Mouse (Mus musculus) stomach, postnatal 0 days (tissue): ENCODE measurements around the gene Pou3f3. TPM values are rescaled to one million over a fixed set of nuclear protein-coding genes. Genes with fewer than 3 reads are reported as not detected.

Experiments used
- ATAC-seq: fragments of 200-750 bp; cut with Nextera tagmentation; 2 replicates; pipeline ENCODE4 v1.8.0; 2017; ENCODE audit not compliant: low FRiP score, low TSS enrichment
- DNase-seq: peaks from one replicate; pipeline ENCODE4 v3.0.0-alpha.2; 2016; ENCODE audit warnings: low spot score
- H3K27ac ChIP-seq: fragments of 300-500 bp; sonication (generic); replicated peaks from 2 replicates; pipeline ENCODE4 v1.5.1; 2014; ENCODE audit warnings: mild to moderate bottlenecking, control low read depth
- H3K27me3 ChIP-seq: fragments of 300-500 bp; sonication (generic); 2 replicates; pipeline ENCODE4 v1.6.1; 2014; ENCODE audit warnings: low read length; ENCODE audit not compliant: control insufficient read depth, insufficient read depth
- H3K36me3 ChIP-seq: fragments of 300-500 bp; sonication (generic); 2 replicates; pipeline ENCODE4 v1.6.1; 2014; ENCODE audit warnings: low read length, mixed read lengths; ENCODE audit not compliant: control insufficient read depth, insufficient read depth
- H3K4me1 ChIP-seq: fragments of 300-500 bp; sonication (generic); replicated peaks from 2 replicates; pipeline ENCODE4 v1.6.1; 2014; ENCODE audit warnings: antibody characterized with exemption; ENCODE audit not compliant: control insufficient read depth, insufficient read depth
- H3K4me2 ChIP-seq: fragments of 300-500 bp; sonication (generic); replicated peaks from 2 replicates; pipeline ENCODE4 v1.6.1; 2014; ENCODE audit warnings: low read depth, mild to moderate bottlenecking, control low read depth, moderate library complexity
- H3K4me3 ChIP-seq: fragments of 300-500 bp; sonication (generic); 2 replicates; pipeline ENCODE4 v1.5.1; 2014; ENCODE audit warnings: low read depth, low read length, control low read depth
- H3K9ac ChIP-seq: fragments of 300-500 bp; sonication (generic); 2 replicates; pipeline ENCODE4 v1.6.1; 2014; ENCODE audit warnings: mild to moderate bottlenecking, low read length, control low read depth, mixed read lengths
- H3K9me3 ChIP-seq: fragments of 300-500 bp; sonication (generic); 2 replicates; pipeline ENCODE4 v1.6.1; 2016; ENCODE audit warnings: low read length; ENCODE audit not compliant: control insufficient read depth
- CTCF ChIP-seq: IDR thresholded peaks from 2 replicates; pipeline ENCODE4 v1.5.1; 2016; ENCODE audit warnings: antibody characterized with exemption, low read depth, mild to moderate bottlenecking, moderate library complexity
- EP300 ChIP-seq: optimal IDR thresholded peaks from 2 replicates; pipeline ENCODE3; 2016; ENCODE audit warnings: antibody characterized with exemption
- WGBS: fragments of 180-500 bp; shearing (Covaris S2); extraction: QIAGEN DNeasy Blood & Tissue Kit; methylation state at CpG from one replicate; pipeline ENCODE4 v1.1.7; 2014; 5-methylcytosine and 5-hydroxymethylcytosine counted together
- polyA plus RNA-seq: library from polyadenylated mRNA; unstranded; fragments of >200 nt; fragmentation: Nextera tagmentation; extraction: Ambion mirVana; gene quantifications from 2 replicates; pipeline ENCODE4 v1.2.1, GENCODE M21; 2015

Pou3f3 gene
- polyA plus RNA-seq, 1 experiment from 2014 or later, result not detected

GRCm38 (mm10) chr1:42714016-42714931 is 18.7 kb downstream of the Pou3f3 start:
- TF ChIP-seq EP300 (no peak), CTCF (peak; percentile 75)
- H3K9me3 ChIP-seq, result no peaks in the 10 kb centered on the region
- H3K4me1 ChIP-seq, result peaks cover 6% of the 10 kb centered on the region
- peak overlapping the region; percentile 35 for H3K4me3 ChIP-seq
- 3% methylated on average over 21 of the region's 31 CpGs for WGBS
- ATAC-seq (peak; percentile 35; the same call in 1 of the 2 replicates), DNase-seq (peak; percentile 35)
- no peak overlapping the region for H3K27ac ChIP-seq
- H3K4me2 ChIP-seq, result peak overlapping the region; percentile 62
- H3K36me3 ChIP-seq, result no peaks in the 10 kb centered on the region
- peaks cover 20% of the 10 kb centered on the region for H3K27me3 ChIP-seq
- no peak overlapping the region for H3K9ac ChIP-seq

- no peak for DNase-seq
- H3K27ac ChIP-seq, result no peak overlapping the region
- no peaks in the 10 kb centered on the region for H3K36me3 ChIP-seq
- no peak overlapping the region for H3K4me3 ChIP-seq
- H3K4me1 ChIP-seq, result peaks cover 6% of the 10 kb centered on the region
- no peaks in the 10 kb centered on the region for H3K9me3 ChIP-seq
- no peak for ATAC-seq
- 35% methylated on average over 5 of the region's 5 CpGs for WGBS
- no peak overlapping the region for H3K4me2 ChIP-seq
- peaks cover 3% of the 10 kb centered on the region for H3K27me3 ChIP-seq
- peak; percentile 16; the same call in 1 of the 2 replicates for TF ChIP-seq CTCF
- no peak for TF ChIP-seq EP300
- H3K9ac ChIP-seq, result no peak overlapping the region
Measured at GRCm38 (mm10) chr1:42718549-42718948, 23.0 kb downstream of the Pou3f3 start.

GRCm38 (mm10) chr1:42721353-42721752 is 25.8 kb downstream of the Pou3f3 start:
- WGBS, result 67% methylated on average over 5 of the region's 5 CpGs
- ATAC-seq (no peak), DNase-seq (no peak)
- Histone ChIP-seq H3K4me2 (no peak overlapping the region), H3K9ac (no peak overlapping the region), H3K4me1 (no peaks in the 10 kb centered on the region), H3K36me3 (no peaks in the 10 kb centered on the region), H3K4me3 (no peak overlapping the region), H3K27me3 (peaks cover 3% of the 10 kb centered on the region; the same call in 1 of the 2 replicates), H3K27ac (no peak overlapping the region), H3K9me3 (no peaks in the 10 kb centered on the region)
- TF ChIP-seq CTCF, result no peak
- no peak for TF ChIP-seq EP300

- H3K36me3 ChIP-seq, result no peaks in the 10 kb centered on the region
- 69% methylated on average over 1 of the region's 1 CpGs for WGBS
- H3K4me3 ChIP-seq, result no peak overlapping the region
- no peak overlapping the region for H3K4me2 ChIP-seq
- TF ChIP-seq CTCF (no peak), EP300 (no peak)
- no peaks in the 10 kb centered on the region for H3K4me1 ChIP-seq
- DNase-seq (no peak), ATAC-seq (no peak)
- H3K27ac ChIP-seq, result no peak overlapping the region
- H3K9ac ChIP-seq, result no peak overlapping the region
- H3K9me3 ChIP-seq, result no peaks in the 10 kb centered on the region
- peaks cover 3% of the 10 kb centered on the region; the same call in 1 of the 2 replicates for H3K27me3 ChIP-seq
Measured at GRCm38 (mm10) chr1:42723769-42724300, 28.3 kb downstream of the Pou3f3 start.

GRCm38 (mm10) chr1:42724881-42725280 is 29.3 kb downstream of the Pou3f3 start:
- Histone ChIP-seq H3K9me3 (no peaks in the 10 kb centered on the region), H3K36me3 (no peaks in the 10 kb centered on the region), H3K27me3 (no peaks in the 10 kb centered on the region), H3K4me1 (no peaks in the 10 kb centered on the region), H3K27ac (no peak overlapping the region), H3K9ac (no peak overlapping the region), H3K4me2 (no peak overlapping the region), H3K4me3 (no peak overlapping the region)
- DNase-seq (no peak), ATAC-seq (no peak)
- WGBS, result 82% methylated on average over 2 of the region's 2 CpGs
- TF ChIP-seq CTCF (no peak), EP300 (no peak)

- Histone ChIP-seq H3K9ac (no peak overlapping the region), H3K4me1 (no peaks in the 10 kb centered on the region), H3K27ac (no peak overlapping the region), H3K27me3 (no peaks in the 10 kb centered on the region), H3K9me3 (no peaks in the 10 kb centered on the region), H3K4me3 (no peak overlapping the region), H3K36me3 (no peaks in the 10 kb centered on the region), H3K4me2 (no peak overlapping the region)
- 81% methylated on average over 5 of the region's 5 CpGs for WGBS
- no peak for ATAC-seq
- no peak for DNase-seq
- no peak for TF ChIP-seq CTCF
- no peak for TF ChIP-seq EP300
Measured at GRCm38 (mm10) chr1:42727161-42727560, 31.6 kb downstream of the Pou3f3 start.
